15 mouse cellular contexts compared by ENCODE assay signal in genomic region chr8:105850014-105850413, GRCm38 (mm10). TPM values are rescaled to one million over a fixed set of nuclear protein-coding genes. Genes with fewer than 3 reads are reported as not detected.
A peak's percentile ranks its signal among the peaks of the same experiment; 100 is the strongest.
DNase-seq lines count a peak whose midpoint lies in the region; ATAC-seq and TF ChIP-seq lines count a peak whose summit lies in the region.
"Had no signal": no experiment of that assay in that cellular context is flagged by ENCODE, and none has a peak within 500 bp of the region (broad histone marks: within the 10 kb centered on the region; RNA-seq: fewer than 3 reads in every experiment).

No protein-coding gene starts in this region.

- no peak for ATAC-seq in heart, embryonic 14.5 days (ENCODE audit: insufficient number of reproducible peaks, insufficient read depth, low FRiP score, low read depth)
- ATAC-seq in midbrain, postnatal 0 days (ENCODE audit: low FRiP score), result no peak
- ATAC-seq in neural tube, embryonic 15.5 days (ENCODE audit: low FRiP score), result no peak

- TF ChIP-seq CTCF in midbrain, postnatal 0 days (IDR thresholded peaks at IDR 0.05), result no peak
- no peak for TF ChIP-seq CTCF in gastrocnemius, adult 2 months (IDR thresholded peaks at IDR 0.05)
- no peak for TF ChIP-seq CTCF in cerebellum, adult 2 months (IDR thresholded peaks at IDR 0.05; ENCODE audit: borderline replicate concordance, insufficient read depth, low read depth, low read length)

- peak overlapping the region; percentile 50; the same call in 1 of the 2 replicates for H3K9ac ChIP-seq in heart, embryonic 14.5 days (ENCODE audit: low read length)
- 0 out of 2 replicates have a peak overlapping the region, but pooled peaks have one; percentile 29 for H3K9ac ChIP-seq in midbrain, postnatal 0 days (replicated peaks; ENCODE audit: low read length, poor library complexity, severe bottlenecking)
- no peak overlapping the region for H3K9ac ChIP-seq in neural tube, embryonic 15.5 days (replicated peaks)
- H3K9ac ChIP-seq: limb, embryonic 15.5 days; stomach, embryonic 15.5 days had no signal

- H3K27ac ChIP-seq in heart, embryonic 14.5 days (replicated peaks in 1 of 2; ENCODE audit: control insufficient read depth in 1 of 2, insufficient read depth in 1 of 2, low read depth in 2 of 2, low read length in 2 of 2), result no peak overlapping the region
- no peak overlapping the region for H3K27ac ChIP-seq in midbrain, postnatal 0 days (ENCODE audit: low read depth, low read length)
- H3K27ac ChIP-seq in midbrain, embryonic 10.5 days (replicated peaks), result no peak overlapping the region
- H3K27ac ChIP-seq in limb, embryonic 10.5 days, result no peak overlapping the region
- H3K27ac ChIP-seq in neural tube, embryonic 15.5 days (replicated peaks), result no peak overlapping the region
- no peak overlapping the region for H3K27ac ChIP-seq in gastrocnemius, adult 2 months
- no peak overlapping the region for H3K27ac ChIP-seq in cerebellum, adult 2 months (ENCODE audit: insufficient read depth, low read length)
- H3K27ac ChIP-seq: left cerebral cortex, adult 2 months; limb, embryonic 15.5 days; stomach, embryonic 15.5 days had no signal

- H3K4me3 ChIP-seq in heart, embryonic 14.5 days (ENCODE audit: control insufficient read depth in 1 of 2, insufficient read depth in 1 of 2, low read depth in 1 of 2, low read length in 2 of 2), result 0 out of 4 replicates have a peak overlapping the region, but pooled peaks of 1 of the 2 experiments have one; percentile 11
- no peak overlapping the region for H3K4me3 ChIP-seq in midbrain, postnatal 0 days (ENCODE audit: low read depth, low read length)
- H3K4me3 ChIP-seq in midbrain, embryonic 10.5 days, result no peak overlapping the region
- 0 out of 2 replicates have a peak overlapping the region, but pooled peaks have one; percentile 79 for H3K4me3 ChIP-seq in limb, embryonic 10.5 days
- H3K4me3 ChIP-seq in neural tube, embryonic 15.5 days (replicated peaks), result 0 out of 2 replicates have a peak overlapping the region, but pooled peaks have one; percentile 8
- H3K4me3 ChIP-seq in gastrocnemius, adult 2 months, result no peak overlapping the region
- H3K4me3 ChIP-seq in cerebellum, adult 2 months (replicated peaks; ENCODE audit: insufficient read depth, low read depth, low read length), result no peak overlapping the region
- H3K4me3 ChIP-seq: left cerebral cortex, adult 2 months had no signal

- intact Hi-C loops in heart, postnatal 10 days (cut with DNase I), result loop anchor here (5.0 kb wide), 1 partner anchor 143 kb away; the partner anchor contains the start of genes 4933405L10Rik and Enkd1
- intact Hi-C loops in gastrocnemius, adult 2 months (cut with DNase I), result loop anchor here (5.0 kb wide), 2 partner anchors 52 to 82 kb away; partner anchors contain the start of genes Ctrl and Pskh1

- H3K4me2 ChIP-seq in heart, embryonic 14.5 days (ENCODE audit: low read length), result peak overlapping the region; percentile 51; the same call in 1 of the 2 replicates
- H3K4me2 ChIP-seq in midbrain, postnatal 0 days (ENCODE audit: low read depth, low read length, poor library complexity, severe bottlenecking), result no peak overlapping the region
- no peak overlapping the region for H3K4me2 ChIP-seq in neural tube, embryonic 15.5 days

- no peaks in the 10 kb centered on the region for H3K9me3 ChIP-seq in heart, embryonic 14.5 days (ENCODE audit: control insufficient read depth, low read length)
- no peaks in the 10 kb centered on the region for H3K9me3 ChIP-seq in midbrain, postnatal 0 days (ENCODE audit: low read length)
- no peaks in the 10 kb centered on the region for H3K9me3 ChIP-seq in midbrain, embryonic 10.5 days (replicated peaks)
- H3K9me3 ChIP-seq in limb, embryonic 10.5 days (replicated peaks), result no peaks in the 10 kb centered on the region
- H3K9me3 ChIP-seq in neural tube, embryonic 15.5 days (replicated peaks), result no peaks in the 10 kb centered on the region
- H3K9me3 ChIP-seq: limb, embryonic 15.5 days; stomach, embryonic 15.5 days had no signal

- H3K4me1 ChIP-seq in heart, embryonic 14.5 days (ENCODE audit: control insufficient read depth in 2 of 2, insufficient read depth in 2 of 2, low read length in 2 of 2), result peaks cover 7 to 12% of the 10 kb centered on the region in 2 experiments; a peak in 3 of 4 replicates
- H3K4me1 ChIP-seq in midbrain, postnatal 0 days (ENCODE audit: insufficient read depth, low read length), result peaks cover 6% of the 10 kb centered on the region
- peaks cover 17% of the 10 kb centered on the region for H3K4me1 ChIP-seq in midbrain, embryonic 10.5 days
- H3K4me1 ChIP-seq in limb, embryonic 10.5 days, result peaks cover 8% of the 10 kb centered on the region
- H3K4me1 ChIP-seq in neural tube, embryonic 15.5 days, result peaks cover 11% of the 10 kb centered on the region
- no peaks in the 10 kb centered on the region for H3K4me1 ChIP-seq in cerebellum, adult 2 months (ENCODE audit: control insufficient read depth, insufficient read depth, low read length)

- TF ChIP-seq POLR2A in cerebellum, adult 2 months (IDR thresholded peaks at IDR 0.05; ENCODE audit: borderline replicate concordance, insufficient read depth, low read length), result no peak

- peaks cover 48% of the 10 kb centered on the region for H3K36me3 ChIP-seq in heart, embryonic 14.5 days (ENCODE audit: control insufficient read depth, insufficient read depth, low read length)
- H3K36me3 ChIP-seq in midbrain, postnatal 0 days (ENCODE audit: insufficient read depth, low read length), result peaks cover 34% of the 10 kb centered on the region
- H3K36me3 ChIP-seq in midbrain, embryonic 10.5 days, result peaks cover 47% of the 10 kb centered on the region
- H3K36me3 ChIP-seq in limb, embryonic 10.5 days, result peaks cover 50% of the 10 kb centered on the region
- peaks cover 42% of the 10 kb centered on the region for H3K36me3 ChIP-seq in neural tube, embryonic 15.5 days

- DNase-seq in heart, postnatal 10 days, result no peak
- DNase-seq in midbrain, postnatal 0 days (ENCODE audit: low spot score), result no peak
- DNase-seq in midbrain, embryonic 10.5 days (ENCODE audit: low spot score), result no peak
- DNase-seq in limb, embryonic 10.5 days (ENCODE audit: low spot score), result no peak
- no peak for DNase-seq in gastrocnemius, adult 2 months
- no peak for DNase-seq in cerebellum, adult 2 months

- no peaks in the 10 kb centered on the region for H3K27me3 ChIP-seq in heart, embryonic 14.5 days (ENCODE audit: control insufficient read depth, insufficient read depth, low read length)
- H3K27me3 ChIP-seq in midbrain, postnatal 0 days (ENCODE audit: insufficient read depth, low read length), result no peaks in the 10 kb centered on the region
- no peaks in the 10 kb centered on the region for H3K27me3 ChIP-seq in midbrain, embryonic 10.5 days (ENCODE audit: low read depth, poor library complexity, severe bottlenecking)
- no peaks in the 10 kb centered on the region for H3K27me3 ChIP-seq in limb, embryonic 10.5 days (ENCODE audit: low read depth, poor library complexity, severe bottlenecking)
- H3K27me3 ChIP-seq in neural tube, embryonic 15.5 days (replicated peaks), result no peaks in the 10 kb centered on the region
- no peaks in the 10 kb centered on the region for H3K27me3 ChIP-seq in cerebellum, adult 2 months (ENCODE audit: control insufficient read depth, insufficient read depth, low read length)
- H3K27me3 ChIP-seq: limb, embryonic 15.5 days; stomach, embryonic 15.5 days had no signal

- 78% methylated on average over 4 of the region's 4 CpGs for WGBS in heart, embryonic 14.5 days
- WGBS in midbrain, postnatal 0 days, result 73% methylated on average over 4 of the region's 4 CpGs
- WGBS in midbrain, embryonic 10.5 days, result 89% methylated on average over 4 of the region's 4 CpGs
- WGBS in limb, embryonic 10.5 days, result 88% methylated on average over 4 of the region's 4 CpGs
- 85% methylated on average over 4 of the region's 4 CpGs for WGBS in neural tube, embryonic 15.5 days
- WGBS in cerebellum, adult 2 months, result 82% methylated on average over 4 of the region's 4 CpGs

RNA-seq across cellular contexts. Expression of gene Cenpt, which starts 3.1 kb away (rescaled TPM):
- 34.7 and 37.2 TPM in 2 replicates for polyA plus RNA-seq in heart, embryonic 14.5 days (2014; fragmentation: Nextera tagmentation; extraction: Ambion mirVana)
- total RNA-seq in heart, postnatal 10 days (2021), result 1 to 10 TPM; 8.4 to 8.5 TPM
- 44.8 and 48.6 TPM in 2 replicates for total RNA-seq in midbrain, postnatal 0 days (2014; rRNA removed)
- 45.2 and 48.7 TPM in 2 replicates for polyA plus RNA-seq in midbrain, postnatal 0 days (2015; fragmentation: Nextera tagmentation; extraction: Ambion mirVana)
- polyA plus RNA-seq in midbrain, embryonic 10.5 days (2016; fragmentation: Nextera tagmentation; extraction: Ambion mirVana), result 55.7 and 62.6 TPM in 2 replicates
- 45.6 and 49.0 TPM in 2 replicates for polyA plus RNA-seq in limb, embryonic 10.5 days (2016; fragmentation: Nextera tagmentation; extraction: Ambion mirVana)
- 47.5 and 49.3 TPM in 2 replicates for polyA plus RNA-seq in neural tube, embryonic 15.5 days (2015; fragmentation: Nextera tagmentation; extraction: Ambion mirVana)
- 1 to 10 TPM; 1.0 to 1.8 TPM for total RNA-seq in gastrocnemius, adult 2 months (2021)
- 27.8 and 30.8 TPM in 2 replicates for polyA plus RNA-seq in cerebellum, adult 2 months (2012; rRNA removed)

RNA-seq across cellular contexts. Expression of gene Thap11, which starts 4.9 kb away (rescaled TPM):
- polyA plus RNA-seq in heart, embryonic 14.5 days (2014; fragmentation: Nextera tagmentation; extraction: Ambion mirVana), result 41.9 and 42.5 TPM in 2 replicates
- 10 to 100 TPM; 27.5 to 31.9 TPM for total RNA-seq in heart, postnatal 10 days (2021)
- total RNA-seq in midbrain, postnatal 0 days (2014; rRNA removed), result 52.0 and 80.1 TPM in 2 replicates
- polyA plus RNA-seq in midbrain, postnatal 0 days (2015; fragmentation: Nextera tagmentation; extraction: Ambion mirVana), result 40.1 and 42.9 TPM in 2 replicates
- polyA plus RNA-seq in midbrain, embryonic 10.5 days (2016; fragmentation: Nextera tagmentation; extraction: Ambion mirVana), result 82.2 and 88.1 TPM in 2 replicates
- 85.7 and 90.8 TPM in 2 replicates for polyA plus RNA-seq in limb, embryonic 10.5 days (2016; fragmentation: Nextera tagmentation; extraction: Ambion mirVana)
- polyA plus RNA-seq in neural tube, embryonic 15.5 days (2015; fragmentation: Nextera tagmentation; extraction: Ambion mirVana), result 55.8 and 58.3 TPM in 2 replicates
- 10 to 100 TPM; 21.9 to 25.0 TPM for total RNA-seq in gastrocnemius, adult 2 months (2021)
- 52.0 and 53.5 TPM in 2 replicates for polyA plus RNA-seq in cerebellum, adult 2 months (2012; rRNA removed)

RNA-seq across cellular contexts. Expression of gene Nutf2, which starts 10.4 kb away (rescaled TPM):
- polyA plus RNA-seq in heart, embryonic 14.5 days (2014; fragmentation: Nextera tagmentation; extraction: Ambion mirVana), result 190 and 205 TPM in 2 replicates
- 10 to 100 TPM; 41.9 to 46.2 TPM for total RNA-seq in heart, postnatal 10 days (2021)
- total RNA-seq in midbrain, postnatal 0 days (2014; rRNA removed), result 60.7 and 65.2 TPM in 2 replicates
- polyA plus RNA-seq in midbrain, postnatal 0 days (2015; fragmentation: Nextera tagmentation; extraction: Ambion mirVana), result 109 and 137 TPM in 2 replicates
- 375 and 418 TPM in 2 replicates for polyA plus RNA-seq in midbrain, embryonic 10.5 days (2016; fragmentation: Nextera tagmentation; extraction: Ambion mirVana)
- 379 and 438 TPM in 2 replicates for polyA plus RNA-seq in limb, embryonic 10.5 days (2016; fragmentation: Nextera tagmentation; extraction: Ambion mirVana)
- polyA plus RNA-seq in neural tube, embryonic 15.5 days (2015; fragmentation: Nextera tagmentation; extraction: Ambion mirVana), result 145 and 174 TPM in 2 replicates
- 10 to 100 TPM; 39.2 to 43.4 TPM for total RNA-seq in gastrocnemius, adult 2 months (2021)
- 104 and 111 TPM in 2 replicates for polyA plus RNA-seq in cerebellum, adult 2 months (2012; rRNA removed)

RNA-seq across cellular contexts. Expression of gene Tsnaxip1, which starts 22.5 kb away (rescaled TPM):
- not detected in 2 replicates for polyA plus RNA-seq in heart, embryonic 14.5 days (2014; fragmentation: Nextera tagmentation; extraction: Ambion mirVana)
- not detected for total RNA-seq in heart, postnatal 10 days (2021)
- total RNA-seq in midbrain, postnatal 0 days (2014; rRNA removed), result 0.14 and 0.16 TPM in 2 replicates
- polyA plus RNA-seq in midbrain, postnatal 0 days (2015; fragmentation: Nextera tagmentation; extraction: Ambion mirVana), result 0.62 and 0.88 TPM in 2 replicates
- polyA plus RNA-seq in midbrain, embryonic 10.5 days (2016; fragmentation: Nextera tagmentation; extraction: Ambion mirVana), result 0.22 and 0.23 TPM in 2 replicates
- polyA plus RNA-seq in limb, embryonic 10.5 days (2016; fragmentation: Nextera tagmentation; extraction: Ambion mirVana), result 0.10 and 0.14 TPM in 2 replicates
- 0.28 and 0.47 TPM in 2 replicates for polyA plus RNA-seq in neural tube, embryonic 15.5 days (2015; fragmentation: Nextera tagmentation; extraction: Ambion mirVana)
- total RNA-seq in gastrocnemius, adult 2 months (2021), result not detected
- polyA plus RNA-seq in cerebellum, adult 2 months (2012; rRNA removed), result 0.25 and 0.98 TPM in 2 replicates
- total RNA-seq: adrenal gland, postnatal 4 days; common myeloid progenitor, adult 5-6 weeks; gastrocnemius, adult 8-10 months; hematopoietic stem cell, adult 5-6 weeks had no signal
- polyA plus RNA-seq: stomach, embryonic 15.5 days had no signal

RNA-seq across cellular contexts. Expression of gene Ranbp10, which starts 22.9 kb away (rescaled TPM):
- 10.6 and 11.5 TPM in 2 replicates for polyA plus RNA-seq in heart, embryonic 14.5 days (2014; fragmentation: Nextera tagmentation; extraction: Ambion mirVana)
- 10 to 100 TPM; 24.2 to 24.5 TPM for total RNA-seq in heart, postnatal 10 days (2021)
- 13.4 and 13.5 TPM in 2 replicates for total RNA-seq in midbrain, postnatal 0 days (2014; rRNA removed)
- polyA plus RNA-seq in midbrain, postnatal 0 days (2015; fragmentation: Nextera tagmentation; extraction: Ambion mirVana), result 4.8 and 6.4 TPM in 2 replicates
- 9.6 and 11.4 TPM in 2 replicates for polyA plus RNA-seq in midbrain, embryonic 10.5 days (2016; fragmentation: Nextera tagmentation; extraction: Ambion mirVana)
- polyA plus RNA-seq in limb, embryonic 10.5 days (2016; fragmentation: Nextera tagmentation; extraction: Ambion mirVana), result 11.5 and 14.9 TPM in 2 replicates
- 9.9 and 10.4 TPM in 2 replicates for polyA plus RNA-seq in neural tube, embryonic 15.5 days (2015; fragmentation: Nextera tagmentation; extraction: Ambion mirVana)
- 10 to 100 TPM; 23.0 to 24.3 TPM for total RNA-seq in gastrocnemius, adult 2 months (2021)
- 30.5 and 32.1 TPM in 2 replicates for polyA plus RNA-seq in cerebellum, adult 2 months (2012; rRNA removed)

Comparison
In these comparisons a context has a peak if more than half of its experiments do, and no peak if none do; other contexts are left out.
1. H3K4me3 ChIP-seq: peak in limb, embryonic 10.5 days (single experiment) and neural tube, embryonic 15.5 days (single experiment); none in midbrain, postnatal 0 days (single experiment), midbrain, embryonic 10.5 days (single experiment), gastrocnemius, adult 2 months (single experiment) and cerebellum, adult 2 months (single experiment).